Mouse (Mus musculus) bone marrow macrophage, adult 2 months (primary cell): Measurements from ENCODE around the gene Uba7.

Source experiments
- CTCF ChIP-seq: IDR thresholded peaks from 2 replicates; pipeline ENCODE4 v1.5.1; 2012; ENCODE audit warnings: low read depth, mild to moderate bottlenecking, low read length, moderate library complexity
- POLR2A ChIP-seq: IDR thresholded peaks from 2 replicates; pipeline ENCODE4 v1.6.1; 2012; ENCODE audit warnings: mild to moderate bottlenecking, low read depth, low read length, borderline replicate concordance

- TF ChIP-seq CTCF (no peak), POLR2A (no peak)
Measured at GRCm38 (mm10) chr9:108002778-108003530, 27.6 kb downstream of the Uba7 start.
